Mouse (Mus musculus): ENCODE measurements around the gene Cdk2ap2.

DNA sequence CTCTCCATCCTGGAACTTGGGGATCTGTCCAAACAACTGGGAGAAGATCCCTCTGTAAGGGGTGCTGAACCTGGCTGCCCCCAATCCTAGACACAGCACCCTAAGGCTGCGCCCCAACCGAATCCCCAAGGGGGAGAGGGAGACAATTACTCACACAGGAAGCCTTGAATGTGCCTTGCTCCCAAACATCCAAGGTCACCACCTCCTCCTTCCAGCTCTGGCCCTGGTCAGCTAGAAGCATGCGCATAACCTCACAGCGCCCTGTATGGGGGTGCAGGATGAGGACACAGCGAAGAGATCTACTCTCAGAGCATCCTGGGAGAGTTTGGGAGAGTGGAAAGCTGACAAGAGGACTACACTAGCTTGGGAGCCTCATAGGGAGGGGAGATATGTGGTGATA, 38.4 kb upstream of the Cdk2ap2 start:
- TF ChIP-seq CTCF (conservative IDR thresholded peaks at IDR 0.05; ENCODE audit: insufficient read depth, insufficient read length, low read depth, low read length) = no peak
- no peak for TF ChIP-seq POLR2A (IDR thresholded peaks at IDR 0.05; ENCODE audit: low read depth, low read length)
